20 mouse cellular contexts compared by ENCODE assay signal in the genomic region with DNA sequence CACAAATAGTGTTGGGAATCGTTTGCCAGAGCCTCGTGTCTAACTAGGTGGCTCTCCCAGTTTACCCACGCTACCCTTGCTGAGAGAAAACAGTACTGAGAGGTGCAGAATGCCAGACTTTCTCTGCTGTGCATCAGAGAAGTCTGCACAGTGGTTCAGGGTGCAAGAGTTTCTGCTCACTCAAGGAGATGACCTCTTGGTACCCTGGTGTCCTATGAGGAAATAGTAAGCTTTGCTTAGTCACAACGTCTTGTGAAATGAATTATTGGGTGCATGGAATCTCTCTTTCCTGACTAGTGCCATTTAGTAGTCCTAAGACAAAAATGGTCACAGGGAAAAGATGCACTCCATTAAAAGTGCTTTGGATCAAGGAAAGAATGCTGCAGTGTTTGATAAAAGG.
"Had no signal": no experiment of that assay in that cellular context is flagged by ENCODE, and none has a peak within 500 bp of the region (broad histone marks: within the 10 kb centered on the region; RNA-seq: fewer than 3 reads in every experiment).

No protein-coding gene starts in this region.

- H3K4me2 ChIP-seq: intestine, embryonic 15.5 days; limb, embryonic 13.5 days; liver, embryonic 12.5 days; liver, embryonic 15.5 days; lung, embryonic 15.5 days; midbrain, embryonic 11.5 days had no signal

- H3K36me3 ChIP-seq: intestine, embryonic 15.5 days; limb, embryonic 10.5 days; lung, embryonic 15.5 days had no signal

- H3K9ac ChIP-seq: intestine, embryonic 15.5 days; limb, embryonic 13.5 days; liver, embryonic 12.5 days; liver, embryonic 15.5 days; lung, embryonic 15.5 days had no signal

- H3K4me1 ChIP-seq: intestine, embryonic 15.5 days; limb, embryonic 10.5 days; limb, embryonic 13.5 days; liver, embryonic 15.5 days; lung, embryonic 15.5 days had no signal

- DNase-seq: kidney, adult 11 months; kidney, postnatal 10 days; kidney, postnatal 36 days; layer of hippocampus, adult 9-11 months; liver; midbrain, embryonic 14.5 days; right cerebral cortex, postnatal 14 days; right cerebral cortex, postnatal 4 days; thymus, adult 2 months; thymus, postnatal 14 days; thymus, postnatal 4 days had no signal

- ATAC-seq: intestine, embryonic 15.5 days; liver, embryonic 12.5 days had no signal

- H3K4me3 ChIP-seq: intestine, embryonic 15.5 days; limb, embryonic 10.5 days; limb, embryonic 13.5 days; liver, embryonic 12.5 days; liver, embryonic 15.5 days; lung, embryonic 15.5 days had no signal

- H3K27me3 ChIP-seq: intestine, embryonic 15.5 days; limb, embryonic 13.5 days; liver, embryonic 12.5 days; liver, embryonic 15.5 days; lung, embryonic 15.5 days had no signal

- H3K27ac ChIP-seq: intestine, embryonic 15.5 days; limb, embryonic 10.5 days; limb, embryonic 13.5 days; liver, embryonic 12.5 days; liver, embryonic 15.5 days; lung, embryonic 15.5 days; macrophage; stomach, postnatal 0 days had no signal

- H3K9me3 ChIP-seq: intestine, embryonic 15.5 days; limb, embryonic 10.5 days; limb, embryonic 13.5 days; liver, embryonic 12.5 days; liver, embryonic 15.5 days; lung, embryonic 15.5 days had no signal
